Mouse (Mus musculus): ENCODE measurements around the gene Zfyve28. TPM values are rescaled to one million over a fixed set of nuclear protein-coding genes. Genes with fewer than 3 reads are reported as not detected.

Gene Zfyve28
- polyA plus RNA-seq, 1 experiment from 2014 or later, result 0.29 TPM

- H3K4me1 ChIP-seq (ENCODE audit: control insufficient read depth, insufficient read depth, low read length), result no peaks in the 10 kb centered on the region
- H3K4me3 ChIP-seq (ENCODE audit: low read depth, low read length), result peak within 1 kb of the TSS; percentile 87
- H3K9me3 ChIP-seq (replicated peaks; ENCODE audit: control insufficient read depth, low read length), result no peaks in the 10 kb centered on the region
- H3K27ac ChIP-seq (ENCODE audit: low read depth, low read length), result peak within 1 kb of the TSS; percentile 87
- ATAC-seq (replicated peaks; ENCODE audit: insufficient number of reproducible peaks, low FRiP score, low TSS enrichment), result peak; percentile 98
- peak within 1 kb of the TSS; percentile 72 for H3K4me2 ChIP-seq
- WGBS (ENCODE audit: insufficient replicate concordance), result under 1% methylated on average over 57 of the region's 57 CpGs
- H3K36me3 ChIP-seq (ENCODE audit: control insufficient read depth, insufficient read depth, low read length), result peaks cover 3% of the 10 kb centered on the region
- no peaks in the 10 kb centered on the region for H3K27me3 ChIP-seq (ENCODE audit: control insufficient read depth, insufficient read depth, low read length)
- H3K9ac ChIP-seq (ENCODE audit: low read depth, low read length), result peak within 1 kb of the TSS; percentile 92
Measured at GRCm38 (mm10) chr5:34168950-34169891, 119.0 kb downstream of the Zfyve28 start, which contains the start of the genes Poln and Haus3. Gene Poln (minus strand): TSS chr5:34169448. Gene Haus3 (minus strand): TSS chr5:34169527.

GRCm38 (mm10) chr5:34167857-34168256 lies 120.4 kb downstream of the Zfyve28 start:
- 80% methylated on average over 4 of the region's 4 CpGs for WGBS (ENCODE audit: insufficient replicate concordance)
- Histone ChIP-seq H3K4me3 (ENCODE audit: low read depth, low read length) (no peak overlapping the region), H3K9me3 (replicated peaks; ENCODE audit: control insufficient read depth, low read length) (no peaks in the 10 kb centered on the region), H3K4me1 (ENCODE audit: control insufficient read depth, insufficient read depth, low read length) (no peaks in the 10 kb centered on the region), H3K27ac (ENCODE audit: low read depth, low read length) (no peak overlapping the region), H3K27me3 (ENCODE audit: control insufficient read depth, insufficient read depth, low read length) (no peaks in the 10 kb centered on the region), H3K36me3 (ENCODE audit: control insufficient read depth, insufficient read depth, low read length) (peaks cover 3% of the 10 kb centered on the region; the same call in 1 of the 2 replicates), H3K4me2 (peak overlapping the region; percentile 38), H3K9ac (ENCODE audit: low read depth, low read length) (no peak overlapping the region)
- ATAC-seq (replicated peaks; ENCODE audit: insufficient number of reproducible peaks, low FRiP score, low TSS enrichment), result no peak

- H3K4me2 ChIP-seq, result peak overlapping the region; percentile 38; the same call in 1 of the 2 replicates
- no peaks in the 10 kb centered on the region for H3K27me3 ChIP-seq (ENCODE audit: control insufficient read depth, insufficient read depth, low read length)
- no peak overlapping the region for H3K9ac ChIP-seq (ENCODE audit: low read depth, low read length)
- no peak for ATAC-seq (replicated peaks; ENCODE audit: insufficient number of reproducible peaks, low FRiP score, low TSS enrichment)
- WGBS (ENCODE audit: insufficient replicate concordance), result 34% methylated on average over 4 of the region's 4 CpGs
- peaks cover 3% of the 10 kb centered on the region; the same call in 1 of the 2 replicates for H3K36me3 ChIP-seq (ENCODE audit: control insufficient read depth, insufficient read depth, low read length)
- H3K27ac ChIP-seq (ENCODE audit: low read depth, low read length), result no peak overlapping the region
- no peaks in the 10 kb centered on the region for H3K9me3 ChIP-seq (replicated peaks; ENCODE audit: control insufficient read depth, low read length)
- H3K4me3 ChIP-seq (ENCODE audit: low read depth, low read length), result no peak overlapping the region
- H3K4me1 ChIP-seq (ENCODE audit: control insufficient read depth, insufficient read depth, low read length), result no peaks in the 10 kb centered on the region
Measured at GRCm38 (mm10) chr5:34165793-34166192, 122.5 kb downstream of the Zfyve28 start.

- H3K4me2 ChIP-seq, result no peak overlapping the region
- no peaks in the 10 kb centered on the region for H3K4me1 ChIP-seq (ENCODE audit: control insufficient read depth, insufficient read depth, low read length)
- no peaks in the 10 kb centered on the region for H3K9me3 ChIP-seq (replicated peaks; ENCODE audit: control insufficient read depth, low read length)
- H3K36me3 ChIP-seq (ENCODE audit: control insufficient read depth, insufficient read depth, low read length), result no peaks in the 10 kb centered on the region
- H3K27ac ChIP-seq (ENCODE audit: low read depth, low read length), result no peak overlapping the region
- ATAC-seq (replicated peaks; ENCODE audit: insufficient number of reproducible peaks, low FRiP score, low TSS enrichment), result no peak
- no peak overlapping the region for H3K4me3 ChIP-seq (ENCODE audit: low read depth, low read length)
- no peaks in the 10 kb centered on the region for H3K27me3 ChIP-seq (ENCODE audit: control insufficient read depth, insufficient read depth, low read length)
- no peak overlapping the region for H3K9ac ChIP-seq (ENCODE audit: low read depth, low read length)
Measured at GRCm38 (mm10) chr5:34148476-34148875, 139.8 kb downstream of the Zfyve28 start.

- H3K9ac ChIP-seq (ENCODE audit: low read depth, low read length), result no peak overlapping the region
- no peaks in the 10 kb centered on the region for H3K4me1 ChIP-seq (ENCODE audit: control insufficient read depth, insufficient read depth, low read length)
- H3K4me3 ChIP-seq (ENCODE audit: low read depth, low read length), result no peak overlapping the region
- no peaks in the 10 kb centered on the region for H3K9me3 ChIP-seq (replicated peaks; ENCODE audit: control insufficient read depth, low read length)
- H3K27me3 ChIP-seq (ENCODE audit: control insufficient read depth, insufficient read depth, low read length), result no peaks in the 10 kb centered on the region
- WGBS (ENCODE audit: insufficient replicate concordance), result 78% methylated on average over 3 of the region's 3 CpGs
- no peak overlapping the region for H3K4me2 ChIP-seq
- no peak for ATAC-seq (replicated peaks; ENCODE audit: insufficient number of reproducible peaks, low FRiP score, low TSS enrichment)
- H3K36me3 ChIP-seq (ENCODE audit: control insufficient read depth, insufficient read depth, low read length), result no peaks in the 10 kb centered on the region
- H3K27ac ChIP-seq (ENCODE audit: low read depth, low read length), result no peak overlapping the region
Measured at GRCm38 (mm10) chr5:34147554-34147953, 140.7 kb downstream of the Zfyve28 start.

Other genes starting within 250 kb of the Zfyve28 start
- gene Poln, start 119.0 kb downstream of the Zfyve28 start, polyA plus RNA-seq (2014; fragmentation: Nextera tagmentation; extraction: Ambion mirVana), result 0.38 and 0.52 TPM in 2 replicates
- 28.8 and 31.2 TPM in 2 replicates for gene Haus3, start 118.9 kb downstream of the Zfyve28 start, polyA plus RNA-seq (2014; fragmentation: Nextera tagmentation; extraction: Ambion mirVana)
- gene Mxd4, start 100.7 kb downstream of the Zfyve28 start, polyA plus RNA-seq (2014; fragmentation: Nextera tagmentation; extraction: Ambion mirVana), result 23.3 and 26.7 TPM in 2 replicates
- gene Cfap99, start 151 bp upstream of the Zfyve28 start, polyA plus RNA-seq (2014; fragmentation: Nextera tagmentation; extraction: Ambion mirVana), result 0.07 and 0.10 TPM in 2 replicates
- 125 and 143 TPM in 2 replicates for gene Rnf4, start 47.8 kb upstream of the Zfyve28 start, polyA plus RNA-seq (2014; fragmentation: Nextera tagmentation; extraction: Ambion mirVana)
- 9.4 and 12.0 TPM in 2 replicates for gene Fam193a, start 81.5 kb upstream of the Zfyve28 start, polyA plus RNA-seq (2014; fragmentation: Nextera tagmentation; extraction: Ambion mirVana)
- 12.7 and 14.2 TPM in 2 replicates for gene Tnip2, start 225.5 kb upstream of the Zfyve28 start, polyA plus RNA-seq (2014; fragmentation: Nextera tagmentation; extraction: Ambion mirVana)
- 4.2 and 5.2 TPM in 2 replicates for gene Sh3bp2, start 237.4 kb upstream of the Zfyve28 start, polyA plus RNA-seq (2014; fragmentation: Nextera tagmentation; extraction: Ambion mirVana)